Mouse (Mus musculus) urinary bladder, postnatal 36 days (tissue): ENCODE data around the gene Adipoq.

ENCODE experiments used
- DNase-seq, 2 experiments: peaks; one replicate each; pipeline ENCODE4 v3.0.0; 2022; ENCODE audit warnings: low spot score in 2 of 2, mixed read lengths in 1 of 2

The Adipoq gene

GRCm38 (mm10) chr16:23201498-23201897, 55.2 kb downstream of the Adipoq start:
- no peak for DNase-seq
